Mouse (Mus musculus): ENCODE data around the gene Mreg. TPM values are rescaled to one million over a fixed set of nuclear protein-coding genes. Genes with fewer than 3 reads are reported as not detected.
"Not testable (repeated sequence)": the region's sequence is repeated elsewhere in the genome, so short reads cannot be mapped to it uniquely, and the experiment has no call there.

Mreg gene
- polyA plus RNA-seq (2015; fragmentation: Nextera tagmentation; extraction: Ambion mirVana): 1.8 and 2.2 TPM in 2 replicates

- Histone ChIP-seq H3K4me2 (replicated peaks) (peak within 1 kb of the TSS; percentile 99), H3K36me3 (no peaks in the 10 kb centered on the region), H3K9me3 (no peaks in the 10 kb centered on the region), H3K27me3 (peaks cover 8% of the 10 kb centered on the region), H3K9ac (peak within 1 kb of the TSS; percentile 78), H3K4me3 (peak within 1 kb of the TSS; percentile 74), H3K27ac (no peak within 1 kb of the TSS), H3K4me1 (0 out of 2 replicates have a peak, but pooled peaks cover 4% of the 10 kb centered on the region)
- ATAC-seq (ENCODE audit: low FRiP score, low read depth): peak; percentile 60
- under 1% methylated on average over 87 of the region's 89 CpGs for WGBS
Observed at GRCm38 (mm10) chr1:72211701-72212699, at the start of gene Mreg. Gene Mreg, minus strand, starts transcription at chr1:72212307.

GRCm38 (mm10) chr1:72256381-72257256 lies 44.5 kb upstream of the Mreg start:
- peak overlapping the region; percentile 62; the same call in 1 of the 2 replicates for H3K4me2 ChIP-seq (replicated peaks)
- WGBS: 82% methylated on average over 9 of the region's 9 CpGs

GRCm38 (mm10) chr1:72255854-72256175 lies 43.7 kb upstream of the Mreg start:
- no peaks in the 10 kb centered on the region for H3K27me3 ChIP-seq
- 0 out of 2 replicates have a peak, but pooled peaks cover 3% of the 10 kb centered on the region for H3K36me3 ChIP-seq
- peak overlapping the region; percentile 47 for H3K4me3 ChIP-seq
- peak overlapping the region; percentile 75 for H3K27ac ChIP-seq
- no peak for ATAC-seq (ENCODE audit: low FRiP score, low read depth)
- H3K9ac ChIP-seq: no peak overlapping the region
- 35% methylated on average over 11 of the region's 11 CpGs for WGBS
- H3K4me1 ChIP-seq: peaks cover 16% of the 10 kb centered on the region
- no peaks in the 10 kb centered on the region for H3K9me3 ChIP-seq
- H3K4me2 ChIP-seq (replicated peaks): peak overlapping the region; percentile 62

More at GRCm38 (mm10) chr1:72256381-72257256, 44.5 kb upstream of the Mreg start:
- peaks cover 12% of the 10 kb centered on the region for H3K36me3 ChIP-seq
- H3K27ac ChIP-seq: no peak overlapping the region
- H3K4me1 ChIP-seq: peaks cover 16% of the 10 kb centered on the region
- H3K27me3 ChIP-seq: no peaks in the 10 kb centered on the region
- no peak overlapping the region for H3K9ac ChIP-seq
- no peaks in the 10 kb centered on the region for H3K9me3 ChIP-seq
- no peak for ATAC-seq (ENCODE audit: low FRiP score, low read depth)
- no peak overlapping the region for H3K4me3 ChIP-seq

- WGBS: 2% methylated on average over 15 of the region's 15 CpGs
- Histone ChIP-seq H3K27me3 (no peaks in the 10 kb centered on the region), H3K4me2 (replicated peaks) (peak overlapping the region; percentile 62), H3K36me3 (no peaks in the 10 kb centered on the region), H3K27ac (peak overlapping the region; percentile 90), H3K9me3 (no peaks in the 10 kb centered on the region), H3K9ac (peak overlapping the region; percentile 69), H3K4me1 (peaks cover 16% of the 10 kb centered on the region), H3K4me3 (peak overlapping the region; percentile 47)
- peak; percentile 88 for ATAC-seq (ENCODE audit: low FRiP score, low read depth)
Observed at GRCm38 (mm10) chr1:72255062-72255853, 43.2 kb upstream of the Mreg start.

- Histone ChIP-seq H3K9ac (peak overlapping the region; percentile 69), H3K27ac (peak overlapping the region; percentile 90), H3K4me3 (peak overlapping the region; percentile 47), H3K4me2 (replicated peaks) (peak overlapping the region; percentile 62), H3K4me1 (peaks cover 16% of the 10 kb centered on the region), H3K36me3 (no peaks in the 10 kb centered on the region), H3K9me3 (no peaks in the 10 kb centered on the region), H3K27me3 (no peaks in the 10 kb centered on the region)
- under 1% methylated on average over 35 of the region's 35 CpGs for WGBS
- peak; percentile 89 for ATAC-seq (ENCODE audit: low FRiP score, low read depth)
Observed at GRCm38 (mm10) chr1:72254545-72255061, 42.5 kb upstream of the Mreg start.

DNA sequence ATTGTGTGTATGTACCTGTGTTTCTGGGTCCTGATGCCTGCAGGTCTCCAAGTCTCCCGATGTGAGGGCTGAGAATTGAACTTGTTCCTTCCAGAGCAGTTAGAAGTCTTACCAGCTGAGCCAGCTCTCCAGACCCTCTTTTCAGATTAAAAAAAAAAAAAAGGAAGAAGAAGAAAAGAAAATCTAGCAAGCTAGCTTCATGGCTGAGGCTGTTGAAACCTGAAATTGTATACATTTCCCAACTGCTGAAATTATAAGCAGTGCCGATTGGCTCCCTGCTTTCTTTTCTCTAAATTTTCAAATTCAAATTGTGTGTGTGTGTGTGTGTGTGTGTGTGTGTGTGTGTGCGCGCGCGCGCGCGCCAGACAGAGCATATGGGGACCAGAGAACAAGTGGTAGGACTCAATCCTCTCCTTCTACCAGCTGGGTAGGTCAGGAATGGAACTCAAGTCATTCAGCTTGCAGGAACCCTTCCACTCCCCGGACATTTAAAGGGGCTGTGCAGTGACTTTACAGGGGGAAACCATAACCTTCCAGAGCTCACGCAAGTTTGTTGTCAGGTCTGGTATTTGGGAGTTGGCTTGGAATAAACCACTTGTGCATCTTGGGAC lies 41.9 kb upstream of the Mreg start:
- Histone ChIP-seq H3K9ac (no peak overlapping the region), H3K27ac (peak overlapping the region; percentile 90; the same call in 1 of the 2 replicates), H3K27me3 (no peaks in the 10 kb centered on the region), H3K4me1 (peaks cover 16% of the 10 kb centered on the region), H3K9me3 (no peaks in the 10 kb centered on the region), H3K4me2 (replicated peaks) (peak overlapping the region; percentile 62), H3K4me3 (peak overlapping the region; percentile 47), H3K36me3 (no peaks in the 10 kb centered on the region)
- no peak for ATAC-seq (ENCODE audit: low FRiP score, low read depth)
- 37% methylated on average over 11 of the region's 11 CpGs for WGBS

DNA sequence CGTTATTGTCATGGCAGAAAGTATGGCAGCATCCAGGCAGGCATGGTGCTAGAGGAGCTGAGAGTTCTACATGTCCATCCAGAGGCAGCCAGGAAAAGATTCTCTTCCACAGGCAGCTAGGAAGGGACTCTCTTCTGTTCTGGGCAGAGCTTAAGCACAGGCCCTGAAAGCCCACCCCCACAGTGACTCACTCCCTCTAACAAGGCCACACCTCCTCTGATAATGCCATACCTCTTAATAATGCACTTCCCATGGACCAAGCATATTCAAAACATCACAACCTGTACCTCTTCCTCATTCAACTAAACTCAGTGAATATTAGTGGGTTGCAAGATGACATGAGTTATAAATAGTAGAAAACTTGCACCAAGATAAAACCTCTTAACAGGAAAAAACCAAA lies 39.7 kb upstream of the Mreg start:
- Histone ChIP-seq H3K9ac (no peak overlapping the region), H3K27me3 (no peaks in the 10 kb centered on the region), H3K36me3 (no peaks in the 10 kb centered on the region), H3K9me3 (no peaks in the 10 kb centered on the region), H3K4me1 (peaks cover 16% of the 10 kb centered on the region), H3K27ac (no peak overlapping the region), H3K4me3 (no peak overlapping the region), H3K4me2 (replicated peaks) (no peak overlapping the region)
- WGBS: 79% methylated on average over 1 of the region's 1 CpGs
- ATAC-seq (ENCODE audit: low FRiP score, low read depth): no peak

- 41% methylated on average over 9 of the region's 9 CpGs for WGBS
- not testable (repeated sequence) for H3K4me3 ChIP-seq; H3K4me2 ChIP-seq (replicated peaks); H3K27ac ChIP-seq; ATAC-seq (ENCODE audit: low FRiP score, low read depth); H3K9me3 ChIP-seq; H3K9ac ChIP-seq; H3K36me3 ChIP-seq; H3K4me1 ChIP-seq; H3K27me3 ChIP-seq
Observed at GRCm38 (mm10) chr1:72248226-72248737, 36.2 kb upstream of the Mreg start.

GRCm38 (mm10) chr1:72244317-72245036 lies 32.4 kb upstream of the Mreg start:
- H3K4me2 ChIP-seq (replicated peaks): peak overlapping the region; percentile 64
- peak overlapping the region; percentile 46 for H3K4me3 ChIP-seq
- H3K9ac ChIP-seq: no peak overlapping the region
- no peaks in the 10 kb centered on the region for H3K27me3 ChIP-seq
- peak overlapping the region; percentile 98; the same call in 1 of the 2 replicates for H3K27ac ChIP-seq
- no peaks in the 10 kb centered on the region for H3K36me3 ChIP-seq
- peak; percentile 86 for ATAC-seq (ENCODE audit: low FRiP score, low read depth)
- no peaks in the 10 kb centered on the region for H3K9me3 ChIP-seq
- WGBS: 0% methylated on average over 12 of the region's 12 CpGs
- H3K4me1 ChIP-seq: no peaks in the 10 kb centered on the region

DNA sequence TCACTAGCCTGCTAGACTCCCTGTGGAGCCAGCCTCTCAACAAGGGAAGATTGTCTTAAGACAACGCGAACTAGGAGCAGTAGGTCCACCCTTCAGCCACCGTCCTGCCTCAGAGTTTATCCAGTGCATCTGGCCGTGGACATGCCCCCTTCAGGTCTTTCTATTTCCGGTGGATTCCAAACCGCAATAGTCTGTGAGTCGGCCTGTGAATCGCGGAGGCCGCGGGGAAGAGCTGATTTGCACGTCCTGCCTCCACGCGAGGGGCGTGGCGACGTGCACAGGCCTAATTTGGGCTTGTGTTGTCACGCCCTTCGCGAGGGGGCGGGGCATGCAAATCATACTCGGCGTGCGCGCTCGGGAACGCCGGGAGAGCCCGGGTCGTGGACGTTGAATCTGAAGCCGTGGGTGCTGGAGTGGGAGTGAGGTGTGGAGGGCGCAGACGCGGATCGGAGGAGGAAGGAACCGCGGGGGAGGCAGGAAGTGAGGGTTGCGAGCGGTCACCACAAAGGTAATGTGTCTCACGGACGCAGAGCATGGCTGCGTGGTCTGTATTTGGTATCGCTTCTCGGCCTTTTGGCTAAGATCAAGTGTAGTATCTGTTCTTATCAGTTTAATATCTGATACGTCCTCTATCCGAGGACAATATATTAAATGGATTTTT lies 31.7 kb upstream of the Mreg start:
- no peaks in the 10 kb centered on the region for H3K9me3 ChIP-seq
- no peaks in the 10 kb centered on the region for H3K27me3 ChIP-seq
- H3K4me3 ChIP-seq: peak overlapping the region; percentile 46
- H3K4me1 ChIP-seq: no peaks in the 10 kb centered on the region
- peak overlapping the region; percentile 64 for H3K4me2 ChIP-seq (replicated peaks)
- peak overlapping the region; percentile 78 for H3K9ac ChIP-seq
- peak overlapping the region; percentile 98 for H3K27ac ChIP-seq
- H3K36me3 ChIP-seq: no peaks in the 10 kb centered on the region
- WGBS: under 1% methylated on average over 47 of the region's 47 CpGs
- peak; percentile 94 for ATAC-seq (ENCODE audit: low FRiP score, low read depth)
